Mouse (Mus musculus) kidney, adult 2 months (tissue): ENCODE data around the gene Pptc7.

Experiments
- CTCF ChIP-seq: fragments of 200-500 bp; conservative IDR thresholded peaks from 2 replicates; pipeline ENCODE4 v1.5.1; 2011; ENCODE audit warnings: low read depth, mild to moderate bottlenecking, control low read depth, low read length, moderate library complexity, mixed read lengths; ENCODE audit not compliant: insufficient read depth, insufficient read length
- POLR2A ChIP-seq: fragments of 200-500 bp; IDR thresholded peaks from one replicate; pipeline ENCODE4 v1.6.1; 2011; ENCODE audit warnings: low read depth, low read length, control low read depth

- peak; percentile 33 for TF ChIP-seq POLR2A
- no peak for TF ChIP-seq CTCF
These were observed 69.8 kb downstream of the Pptc7 start, which contains the start of the genes Rad9b and Vps29 for GRCm38 (mm10) chr5:122353807-122354491.
